Mouse (Mus musculus) lung, postnatal 14 days (tissue): ENCODE data around the gene Myo1a.
"Not testable (repeated sequence)": the region's sequence is repeated elsewhere in the genome, so short reads cannot be mapped to it uniquely, and the experiment has no call there.

Experiments used
- DNase-seq: peaks from one replicate; pipeline ENCODE4 v3.0.0; 2021

Gene Myo1a

GRCm38 (mm10) chr10:127704766-127705220 lies at the start of gene Myo1a:
TSS of gene Myo1a (plus strand) at chr10:127705170.
- DNase-seq: no peak

- DNase-seq: not testable (repeated sequence)
Observed at GRCm38 (mm10) chr10:127657617-127658016, 47.4 kb upstream of the Myo1a start.

GRCm38 (mm10) chr10:127658076-127658475 lies 46.9 kb upstream of the Myo1a start:
- DNase-seq: no peak

- no peak for DNase-seq
Observed at GRCm38 (mm10) chr10:127659551-127659950, 45.4 kb upstream of the Myo1a start.

- peak; percentile 32 for DNase-seq
Observed at GRCm38 (mm10) chr10:127661291-127661914, 43.6 kb upstream of the Myo1a start.

- DNase-seq: peak; percentile 73
Observed at GRCm38 (mm10) chr10:127661915-127662663, 42.9 kb upstream of the Myo1a start.

- DNase-seq: peak; percentile 43
Observed at GRCm38 (mm10) chr10:127662666-127663253, 42.2 kb upstream of the Myo1a start.

GRCm38 (mm10) chr10:127663590-127663989 lies 41.4 kb upstream of the Myo1a start:
- DNase-seq: no peak

GRCm38 (mm10) chr10:127664166-127664565 lies 40.8 kb upstream of the Myo1a start:
- no peak for DNase-seq

GRCm38 (mm10) chr10:127664891-127665290 lies 40.1 kb upstream of the Myo1a start:
- DNase-seq: no peak

- no peak for DNase-seq
Observed at GRCm38 (mm10) chr10:127665366-127666181, 39.4 kb upstream of the Myo1a start.

GRCm38 (mm10) chr10:127666501-127667268 lies 38.3 kb upstream of the Myo1a start, which contains the start of gene Nemp1:
TSS of gene Nemp1 (plus strand) at chr10:127666901.
- peak; percentile 89 for DNase-seq

GRCm38 (mm10) chr10:127667269-127668092 lies 37.5 kb upstream of the Myo1a start:
- peak; percentile 91 for DNase-seq

GRCm38 (mm10) chr10:127668093-127669050 lies 36.6 kb upstream of the Myo1a start, which contains the start of gene Nab2:
TSS of gene Nab2 (minus strand) at chr10:127668568.
- DNase-seq: peak; percentile 85

GRCm38 (mm10) chr10:127669170-127669569 lies 35.8 kb upstream of the Myo1a start:
- peak; percentile 51 for DNase-seq

GRCm38 (mm10) chr10:127670185-127670584 lies 34.8 kb upstream of the Myo1a start:
- DNase-seq: no peak

- DNase-seq: peak; percentile 50
Observed at GRCm38 (mm10) chr10:127671276-127671675, 33.7 kb upstream of the Myo1a start.

- no peak for DNase-seq
Observed at GRCm38 (mm10) chr10:127674046-127674655, 30.8 kb upstream of the Myo1a start.

- DNase-seq: peak; percentile 92
Observed at GRCm38 (mm10) chr10:127674794-127675522, 30.0 kb upstream of the Myo1a start.
